Mouse (Mus musculus) heart, adult 2 months (tissue): ENCODE measurements around the gene Ninj2. TPM values are rescaled to one million over a fixed set of nuclear protein-coding genes. Genes with fewer than 3 reads are reported as not detected.

Experiments
- DNase-seq, 2 experiments: peaks; one replicate each; pipeline ENCODE4 v3.0.0; 2021
- H3K27ac ChIP-seq: fragments of 200-600 bp; 2 replicates; pipeline ENCODE4 v1.8.1; 2022
- H3K27me3 ChIP-seq: fragments of 200-500 bp; 2 replicates; pipeline ENCODE4 v1.6.1; 2012; ENCODE audit warnings: mild to moderate bottlenecking, low read length, inconsistent platforms, mixed read lengths; ENCODE audit not compliant: control insufficient read depth, insufficient read depth
- H3K36me3 ChIP-seq: fragments of 200-500 bp; 2 replicates; pipeline ENCODE4 v1.6.1; 2012; ENCODE audit warnings: low read length, inconsistent platforms; ENCODE audit not compliant: control insufficient read depth, insufficient read depth
- H3K4me1 ChIP-seq: fragments of 200-500 bp; 2 replicates; pipeline ENCODE4 v1.6.1; 2011; ENCODE audit warnings: low read length; ENCODE audit not compliant: control insufficient read depth, insufficient read depth
- H3K4me3 ChIP-seq: fragments of 200-600 bp; 2 replicates; pipeline ENCODE4 v1.8.1; 2022
- H3K79me2 ChIP-seq: fragments of 200-500 bp; replicated peaks from 2 replicates; pipeline ENCODE4 v1.6.1; 2012; ENCODE audit warnings: mild to moderate bottlenecking, inconsistent platforms, low read length, moderate library complexity, mixed read lengths; ENCODE audit not compliant: control insufficient read depth, insufficient read depth
- H3K9ac ChIP-seq: fragments of 200-500 bp; 2 replicates; pipeline ENCODE4 v1.6.1; 2012; ENCODE audit warnings: low read depth, mild to moderate bottlenecking, control low read depth, inconsistent platforms, low read length, mixed read lengths
- CTCF ChIP-seq: fragments of 200-600 bp; IDR thresholded peaks from 2 replicates; pipeline ENCODE4 v1.8.1; 2022; ENCODE audit warnings: antibody characterized with exemption, mild to moderate bottlenecking, moderate library complexity
- EP300 ChIP-seq: fragments of 200-500 bp; IDR thresholded peaks from 2 replicates; pipeline ENCODE4 v1.6.1; 2011; ENCODE audit warnings: low read depth, low read length, control low read depth; ENCODE audit not compliant: insufficient read depth
- POLR2A ChIP-seq: fragments of 200-500 bp; IDR thresholded peaks from 2 replicates; pipeline ENCODE4 v1.6.1; 2011; ENCODE audit warnings: mild to moderate bottlenecking, low read depth, low read length, control low read depth; ENCODE audit not compliant: insufficient read depth
- WGBS: fragments of 180-500 bp; shearing (Covaris S2); methylation state at CpG from one replicate; pipeline ENCODE4 v1.1.7; 2018; 5-methylcytosine and 5-hydroxymethylcytosine counted together
- intact Hi-C: fragments of 180-260 bp; cut with DNase I; formaldehyde crosslinking; loops from one replicate; pipeline ENCODE4 v1.15.1; 2025
- polyA plus RNA-seq: library from polyadenylated mRNA; depleted of rRNA; stranded (reverse); fragments of >200 nt; gene quantifications from 2 replicates; pipeline ENCODE4 v1.2.3, GENCODE M21; 2012
- total RNA-seq, 2 experiments: library from RNA; stranded (reverse); gene quantifications; 2 replicates each; pipeline ENCODE4 v1.2.3; 2021

Ninj2 gene
- total and polyA plus RNA-seq, 3 experiments: not detected

DNA sequence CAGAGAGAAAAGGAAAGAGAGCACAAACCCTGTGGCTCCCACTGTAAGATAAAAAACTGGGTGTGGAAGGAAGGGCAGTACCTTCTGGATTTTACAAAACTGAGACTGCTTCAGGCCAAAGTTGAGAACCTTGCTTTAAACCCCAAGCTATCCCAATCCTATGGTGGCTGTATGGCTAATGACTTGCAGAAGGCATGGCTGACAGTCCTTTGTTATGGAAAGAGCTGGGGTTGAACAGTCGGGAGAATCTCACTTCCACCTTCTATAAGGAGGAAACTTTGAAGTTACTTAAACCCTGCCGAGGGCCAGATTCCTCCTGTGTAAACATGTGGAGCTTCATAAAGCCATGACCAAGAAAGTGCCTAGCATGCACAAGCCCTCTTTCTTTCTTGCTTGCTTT lies 28.5 kb upstream of the Ninj2 start:
- H3K27me3 ChIP-seq: no peaks in the 10 kb centered on the region
- H3K4me3 ChIP-seq: no peak overlapping the region
- H3K27ac ChIP-seq: no peak overlapping the region
- H3K36me3 ChIP-seq: no peaks in the 10 kb centered on the region
- WGBS: 44% methylated on average over 2 of the region's 2 CpGs
- H3K79me2 ChIP-seq: no peaks in the 10 kb centered on the region
- H3K9ac ChIP-seq: no peak overlapping the region
- TF ChIP-seq POLR2A (no peak), EP300 (no peak), CTCF (no peak)
- no peak for DNase-seq
- H3K4me1 ChIP-seq: no peaks in the 10 kb centered on the region
- intact Hi-C loops: no loop called here

DNA sequence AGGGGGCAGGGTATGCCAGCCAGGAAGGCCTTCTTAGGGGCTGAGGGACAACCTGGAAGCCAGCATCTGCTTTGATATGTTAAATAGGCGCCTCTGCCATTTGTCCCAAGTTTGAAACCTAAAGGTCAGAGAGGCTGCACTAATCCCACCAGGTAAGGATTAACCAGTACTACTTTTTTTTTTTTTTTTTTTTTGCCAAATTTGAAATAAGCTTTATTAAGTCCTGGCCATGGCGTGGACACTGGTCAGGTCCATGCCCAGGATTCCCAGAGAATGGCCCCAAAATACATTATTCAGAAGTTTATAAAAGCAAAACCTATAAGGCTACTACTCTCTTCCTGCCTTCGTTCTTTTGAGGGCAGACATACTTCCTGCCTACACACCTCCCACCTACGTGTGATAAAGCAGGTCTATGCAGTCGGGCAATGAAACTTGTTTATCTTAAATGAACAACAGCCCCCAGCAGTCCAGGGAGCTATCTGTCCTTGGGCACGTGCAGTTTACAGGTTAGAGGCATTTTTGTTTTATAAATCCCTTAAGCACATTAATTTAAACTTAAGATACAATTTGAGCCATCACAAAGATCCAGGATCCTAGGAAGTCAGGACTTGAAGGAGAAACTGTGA lies 27.5 kb upstream of the Ninj2 start:
- Histone ChIP-seq H3K4me3 (no peak overlapping the region), H3K4me1 (no peaks in the 10 kb centered on the region), H3K36me3 (no peaks in the 10 kb centered on the region), H3K9ac (no peak overlapping the region), H3K79me2 (no peaks in the 10 kb centered on the region), H3K27me3 (no peaks in the 10 kb centered on the region), H3K27ac (no peak overlapping the region)
- no peak for TF ChIP-seq CTCF
- no peak for TF ChIP-seq EP300
- TF ChIP-seq POLR2A: no peak
- 66% methylated on average over 6 of the region's 6 CpGs for WGBS
- DNase-seq: no peak
- intact Hi-C loops: no loop called here

DNA sequence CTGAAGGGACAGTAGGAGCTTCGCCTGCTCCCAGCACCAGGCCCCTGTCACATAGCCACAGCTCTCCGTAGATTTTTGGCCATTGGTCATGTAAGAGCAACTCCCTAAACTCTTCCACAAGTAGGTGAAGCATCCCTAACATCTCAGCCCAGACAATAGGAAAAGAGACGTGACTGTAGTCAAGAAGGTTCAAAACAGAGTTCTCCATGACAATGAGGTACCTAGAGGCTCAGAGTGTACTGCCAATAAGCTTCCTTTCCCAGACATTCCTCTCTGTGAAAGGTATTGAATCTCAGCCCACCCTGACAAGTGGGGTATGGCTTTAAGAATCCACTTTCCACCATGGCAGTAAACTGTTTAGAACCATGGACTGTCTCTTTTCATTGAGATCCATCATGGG lies 23.6 kb upstream of the Ninj2 start:
- TF ChIP-seq POLR2A (no peak), CTCF (no peak), EP300 (no peak)
- H3K4me1 ChIP-seq: no peaks in the 10 kb centered on the region
- H3K27ac ChIP-seq: no peak overlapping the region
- no peak overlapping the region for H3K9ac ChIP-seq
- 90% methylated on average over 3 of the region's 3 CpGs for WGBS
- H3K27me3 ChIP-seq: no peaks in the 10 kb centered on the region
- no peak overlapping the region for H3K4me3 ChIP-seq
- intact Hi-C loops: no loop called here
- no peak for DNase-seq
- H3K79me2 ChIP-seq: no peaks in the 10 kb centered on the region
- no peaks in the 10 kb centered on the region for H3K36me3 ChIP-seq

DNA sequence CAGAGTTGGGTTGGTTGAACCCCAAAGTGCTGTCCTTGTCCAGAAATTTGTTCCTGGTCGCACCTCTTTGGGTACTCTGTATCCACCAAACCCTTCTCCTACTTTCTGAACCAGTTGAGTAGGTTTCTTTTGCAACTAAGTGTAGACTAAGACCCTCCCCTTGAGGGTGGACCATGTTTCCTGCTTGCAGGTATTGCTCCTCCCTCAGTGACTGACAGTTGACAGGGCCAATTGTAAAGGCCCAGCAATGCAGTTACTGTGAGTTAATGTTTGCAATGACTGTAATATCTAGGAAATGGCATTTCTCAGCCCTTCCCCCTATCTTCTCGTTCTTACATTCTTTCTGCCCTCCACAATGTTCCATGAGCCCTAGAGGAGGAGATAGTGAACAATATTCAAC lies 20.5 kb upstream of the Ninj2 start:
- Histone ChIP-seq H3K79me2 (no peaks in the 10 kb centered on the region), H3K4me1 (no peaks in the 10 kb centered on the region), H3K4me3 (no peak overlapping the region), H3K9ac (no peak overlapping the region), H3K27ac (no peak overlapping the region), H3K27me3 (no peaks in the 10 kb centered on the region), H3K36me3 (no peaks in the 10 kb centered on the region)
- intact Hi-C loops: no loop called here
- no peak for TF ChIP-seq EP300
- no peak for TF ChIP-seq POLR2A
- no peak for TF ChIP-seq CTCF
- WGBS: 77% methylated on average over 2 of the region's 2 CpGs
- DNase-seq: no peak

DNA sequence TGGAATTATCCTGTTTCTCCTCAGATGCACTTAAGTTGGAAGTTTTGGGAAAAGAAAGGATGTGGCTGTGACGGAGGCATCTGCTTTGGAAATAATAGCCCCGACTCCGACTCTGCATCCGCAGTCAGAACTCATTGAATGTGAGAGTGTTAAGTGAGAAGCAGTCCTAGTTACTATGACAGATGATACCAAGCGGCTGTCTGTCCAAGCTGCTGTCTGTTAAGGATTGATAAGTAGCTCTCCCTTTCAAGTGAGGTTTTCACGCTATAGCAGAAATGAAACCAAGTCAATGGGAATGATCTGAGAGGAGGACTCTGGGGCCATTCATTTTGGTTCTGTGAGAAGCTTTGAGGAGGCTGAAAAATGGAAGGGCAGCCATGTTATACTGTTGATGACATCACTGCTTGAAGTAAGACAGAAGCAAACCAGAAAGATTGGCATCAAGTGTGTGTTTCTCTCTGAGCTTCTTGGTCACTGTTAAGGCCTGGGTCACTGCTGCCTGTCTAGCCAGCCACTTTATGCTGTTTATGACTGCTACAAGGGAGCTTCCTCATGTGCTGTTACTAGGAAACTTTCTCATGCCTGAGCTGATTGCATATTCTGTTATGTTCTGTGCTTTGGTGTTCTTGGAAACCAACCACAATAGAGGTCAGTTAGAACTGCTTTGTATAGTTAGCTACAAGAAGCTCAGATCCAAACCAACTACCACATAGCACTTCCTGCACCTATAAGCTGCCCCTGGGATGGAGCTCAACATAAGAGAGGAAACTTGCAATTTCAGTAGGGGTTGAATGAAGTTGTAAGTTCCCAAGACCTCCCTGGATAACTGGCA lies 16.3 kb upstream of the Ninj2 start:
- intact Hi-C loops: no loop called here
- Histone ChIP-seq H3K36me3 (no peaks in the 10 kb centered on the region), H3K27me3 (no peaks in the 10 kb centered on the region), H3K4me1 (no peaks in the 10 kb centered on the region), H3K4me3 (no peak overlapping the region), H3K79me2 (no peaks in the 10 kb centered on the region), H3K27ac (no peak overlapping the region), H3K9ac (no peak overlapping the region)
- TF ChIP-seq EP300 (no peak), POLR2A (no peak), CTCF (no peak)
- no peak for DNase-seq
- 74% methylated on average over 6 of the region's 6 CpGs for WGBS

DNA sequence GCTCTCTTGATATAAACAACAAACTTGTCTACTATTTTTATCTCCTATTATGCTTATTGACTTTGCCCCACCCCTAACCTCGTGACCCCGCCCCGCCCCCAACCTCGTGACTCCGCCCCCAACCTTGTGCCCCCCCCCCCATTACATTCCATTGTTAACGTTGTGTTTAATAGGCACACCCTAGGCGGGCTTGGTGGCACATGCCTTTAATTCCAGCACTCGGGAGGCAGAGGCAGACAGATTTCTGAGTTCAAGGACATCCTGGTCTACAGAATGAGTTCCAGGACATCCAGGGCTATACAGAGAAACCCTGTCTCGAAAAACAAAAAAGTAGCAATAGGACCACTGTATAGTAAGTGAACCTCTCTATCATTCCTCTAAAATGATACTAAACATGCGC lies 13.6 kb upstream of the Ninj2 start:
- Histone ChIP-seq H3K79me2 (no peaks in the 10 kb centered on the region), H3K27me3 (no peaks in the 10 kb centered on the region), H3K27ac (no peak overlapping the region), H3K9ac (no peak overlapping the region), H3K4me3 (no peak overlapping the region), H3K36me3 (no peaks in the 10 kb centered on the region), H3K4me1 (no peaks in the 10 kb centered on the region)
- TF ChIP-seq POLR2A (no peak), CTCF (no peak), EP300 (no peak)
- intact Hi-C loops: no loop called here
- no peak for DNase-seq
- 75% methylated on average over 10 of the region's 10 CpGs for WGBS
